In genomic region chr12:4355019-4355730, GRCm38 (mm10) we compare ENCODE assay signal across 30 mouse cellular contexts.
DNase-seq lines count a peak whose midpoint lies in the region; ATAC-seq and TF ChIP-seq lines count a peak whose summit lies in the region.
"Had no signal": no experiment of that assay in that cellular context is flagged by ENCODE, and none has a peak within 500 bp of the region (broad histone marks: within the 10 kb centered on the region; RNA-seq: fewer than 3 reads in every experiment).

No protein-coding gene starts in this region.

- no peak for TF ChIP-seq CTCF in kidney, postnatal 0 days (IDR thresholded peaks at IDR 0.05; ENCODE audit: low read depth)
- no peak for TF ChIP-seq CTCF in lung, postnatal 0 days (IDR thresholded peaks at IDR 0.05)
- no peak for TF ChIP-seq CTCF in lung, adult 2 months (IDR thresholded peaks at IDR 0.05; ENCODE audit: insufficient read depth, low read length)
- TF ChIP-seq CTCF in E14TG2a.4 (conservative IDR thresholded peaks at IDR 0.05; ENCODE audit: low read length), result no peak

- no peaks in the 10 kb centered on the region for H3K27me3 ChIP-seq in kidney, postnatal 0 days (ENCODE audit: insufficient read depth, low read length)
- H3K27me3 ChIP-seq in lung, postnatal 0 days (replicated peaks; ENCODE audit: insufficient read depth, low read length), result no peaks in the 10 kb centered on the region
- H3K27me3 ChIP-seq in E14TG2a.4 (ENCODE audit: insufficient read depth, low read length), result no peaks in the 10 kb centered on the region
- H3K27me3 ChIP-seq in kidney, embryonic 14.5 days (ENCODE audit: control insufficient read depth, insufficient read depth, low read length), result no peaks in the 10 kb centered on the region
- H3K27me3 ChIP-seq: CH12.LX; embryonic facial prominence, embryonic 15.5 days; forebrain, embryonic 12.5 days; heart, embryonic 12.5 days; hindbrain, embryonic 15.5 days; limb, embryonic 12.5 days; midbrain, embryonic 12.5 days; neural tube, embryonic 13.5 days had no signal

- TF ChIP-seq POLR2A in lung, adult 2 months (IDR thresholded peaks at IDR 0.05; ENCODE audit: borderline replicate concordance, extremely low read depth, low read depth, low read length), result no peak

- H3K9me3 ChIP-seq in kidney, postnatal 0 days (replicated peaks; ENCODE audit: low read length), result no peaks in the 10 kb centered on the region
- no peaks in the 10 kb centered on the region for H3K9me3 ChIP-seq in lung, postnatal 0 days (ENCODE audit: low read length)
- no peaks in the 10 kb centered on the region for H3K9me3 ChIP-seq in E14TG2a.4 (ENCODE audit: low read length)
- no peaks in the 10 kb centered on the region for H3K9me3 ChIP-seq in kidney, embryonic 14.5 days (ENCODE audit: control insufficient read depth, low read length)
- H3K9me3 ChIP-seq: embryonic facial prominence, embryonic 15.5 days; forebrain, embryonic 12.5 days; heart, embryonic 12.5 days; hindbrain, embryonic 10.5 days; hindbrain, embryonic 15.5 days; limb, embryonic 12.5 days; midbrain, embryonic 12.5 days; neural tube, embryonic 13.5 days had no signal

- H3K4me3 ChIP-seq in kidney, postnatal 0 days (replicated peaks; ENCODE audit: low read depth, low read length), result no peak overlapping the region
- no peak overlapping the region for H3K4me3 ChIP-seq in lung, postnatal 0 days (ENCODE audit: low read depth, low read length)
- H3K4me3 ChIP-seq in lung, adult 2 months (replicated peaks; ENCODE audit: extremely low read depth, low read depth, low read length), result no peak overlapping the region
- 0 out of 2 replicates have a peak overlapping the region, but pooled peaks have one; percentile 51 for H3K4me3 ChIP-seq in E14TG2a.4 (replicated peaks; ENCODE audit: low read length)
- H3K4me3 ChIP-seq in kidney, embryonic 14.5 days (ENCODE audit: low read length), result no peak overlapping the region
- H3K4me3 ChIP-seq: embryonic facial prominence, embryonic 15.5 days; forebrain, embryonic 12.5 days; heart, embryonic 12.5 days; hindbrain, embryonic 10.5 days; hindbrain, embryonic 15.5 days; limb, embryonic 12.5 days; midbrain, embryonic 12.5 days; neural tube, embryonic 13.5 days had no signal

- no peak for ATAC-seq in kidney, postnatal 0 days (replicated peaks; ENCODE audit: low FRiP score, low read depth)
- ATAC-seq in lung, postnatal 0 days, result peak; percentile 40; the same call in 1 of the 2 replicates
- ATAC-seq in kidney, embryonic 14.5 days (ENCODE audit: low FRiP score, low TSS enrichment), result no peak
- ATAC-seq: inflammation-experienced regulatory T-cells, adult 6 months had no signal

- no peaks in the 10 kb centered on the region for H3K4me1 ChIP-seq in kidney, postnatal 0 days (replicated peaks; ENCODE audit: insufficient read depth, low read length)
- H3K4me1 ChIP-seq in lung, postnatal 0 days (ENCODE audit: insufficient read depth, low read depth, low read length), result no peaks in the 10 kb centered on the region
- H3K4me1 ChIP-seq in lung, adult 2 months (ENCODE audit: control insufficient read depth, insufficient read depth, low read length), result no peaks in the 10 kb centered on the region; the same call in 1 of the 2 replicates
- peaks cover 51% of the 10 kb centered on the region for H3K4me1 ChIP-seq in E14TG2a.4 (replicated peaks; ENCODE audit: low read depth, low read length)
- H3K4me1 ChIP-seq in kidney, embryonic 14.5 days (ENCODE audit: control insufficient read depth, insufficient read depth, low read length), result no peaks in the 10 kb centered on the region
- H3K4me1 ChIP-seq: embryonic facial prominence, embryonic 15.5 days; heart, embryonic 12.5 days; hindbrain, embryonic 15.5 days; limb, embryonic 12.5 days had no signal

- H3K36me3 ChIP-seq in kidney, postnatal 0 days (ENCODE audit: insufficient read depth, low read length), result no peaks in the 10 kb centered on the region
- no peaks in the 10 kb centered on the region for H3K36me3 ChIP-seq in lung, postnatal 0 days (ENCODE audit: insufficient read depth, low read length)
- peaks cover 5% of the 10 kb centered on the region for H3K36me3 ChIP-seq in E14TG2a.4 (ENCODE audit: insufficient read depth, low read length)
- H3K36me3 ChIP-seq in kidney, embryonic 14.5 days (ENCODE audit: control insufficient read depth, insufficient read depth, low read length), result no peaks in the 10 kb centered on the region
- H3K36me3 ChIP-seq: embryonic facial prominence, embryonic 15.5 days; forebrain, embryonic 12.5 days; heart, embryonic 12.5 days; hindbrain, embryonic 10.5 days; limb, embryonic 12.5 days; midbrain, embryonic 12.5 days had no signal

- no peak overlapping the region for H3K9ac ChIP-seq in kidney, postnatal 0 days (ENCODE audit: low read depth, low read length)
- no peak overlapping the region for H3K9ac ChIP-seq in lung, postnatal 0 days (replicated peaks; ENCODE audit: low read depth)
- no peak overlapping the region for H3K9ac ChIP-seq in kidney, embryonic 14.5 days (ENCODE audit: low read depth, low read length)
- H3K9ac ChIP-seq: embryonic facial prominence, embryonic 15.5 days; forebrain, embryonic 12.5 days; heart, embryonic 12.5 days; hindbrain, embryonic 15.5 days; limb, embryonic 12.5 days; midbrain, embryonic 12.5 days; neural tube, embryonic 13.5 days had no signal

- no peak overlapping the region for H3K4me2 ChIP-seq in kidney, postnatal 0 days (ENCODE audit: low read length)
- no peak overlapping the region for H3K4me2 ChIP-seq in lung, postnatal 0 days (replicated peaks; ENCODE audit: low read depth, low read length)
- H3K4me2 ChIP-seq in kidney, embryonic 14.5 days (replicated peaks; ENCODE audit: low read depth, low read length), result no peak overlapping the region
- H3K4me2 ChIP-seq: embryonic facial prominence, embryonic 15.5 days; forebrain, embryonic 12.5 days; heart, embryonic 12.5 days; hindbrain, embryonic 15.5 days; limb, embryonic 12.5 days; liver, embryonic 11.5 days; midbrain, embryonic 12.5 days; neural tube, embryonic 13.5 days had no signal

- WGBS in kidney, postnatal 0 days, result 61% methylated on average over 2 of the region's 2 CpGs
- WGBS in lung, postnatal 0 days, result 32% methylated on average over 2 of the region's 2 CpGs
- WGBS in lung, adult 2 months, result 33% methylated on average over 2 of the region's 2 CpGs
- 82% methylated on average over 2 of the region's 2 CpGs for WGBS in kidney, embryonic 14.5 days

- no peak overlapping the region for H3K27ac ChIP-seq in kidney, postnatal 0 days
- H3K27ac ChIP-seq in lung, postnatal 0 days (ENCODE audit: low read length), result no peak overlapping the region; the same call in 1 of the 2 replicates
- H3K27ac ChIP-seq in kidney, embryonic 14.5 days (ENCODE audit: low read depth, low read length), result no peak overlapping the region
- H3K27ac ChIP-seq: embryonic facial prominence, embryonic 15.5 days; forebrain, embryonic 12.5 days; hindbrain, embryonic 10.5 days; hindbrain, embryonic 15.5 days; limb, embryonic 12.5 days; macrophage; midbrain, embryonic 12.5 days; neural tube, embryonic 13.5 days had no signal

- TF ChIP-seq EP300 in lung, postnatal 0 days (IDR thresholded peaks at IDR 0.05), result no peak

- peak; percentile 40 for DNase-seq in kidney, postnatal 0 days (ENCODE audit: low spot score)
- no peak for DNase-seq in kidney, adult 18-20 months
- peak; percentile 33 for DNase-seq in lung, postnatal 0 days (ENCODE audit: low spot score)
- no peak for DNase-seq in lung, adult 2 months
- DNase-seq in forelimb bud, embryonic 11.5 days (ENCODE audit: low read depth, low spot score), result peak; percentile 25
- DNase-seq: adrenal gland, postnatal 25 days; cerebellum, adult 18-20 months; cerebellum, postnatal 10 days; gastrocnemius, postnatal 25 days; heart, adult 11 months; heart, postnatal 14 days; kidney, adult 2 months; kidney, postnatal 10 days; right cerebral cortex, postnatal 4 days; thymus, adult 2 months; thymus, postnatal 36 days had no signal

Comparison
In these comparisons a context has a peak if more than half of its experiments do, and no peak if none do; other contexts are left out.
1. DNase-seq: peak in kidney, postnatal 0 days (single experiment), lung, postnatal 0 days (single experiment) and forelimb bud, embryonic 11.5 days (single experiment); none in kidney, adult 18-20 months (single experiment) and lung, adult 2 months (single experiment).